In genomic region chr3:98941601-98942000, GRCm38 (mm10) we compare ENCODE assay signal across 8 mouse cellular contexts. TPM values are rescaled to one million over a fixed set of nuclear protein-coding genes. Genes with fewer than 3 reads are reported as not detected.
DNase-seq lines count a peak whose midpoint lies in the region; ATAC-seq and TF ChIP-seq lines count a peak whose summit lies in the region.

No protein-coding gene starts in this region.

- peak overlapping the region; percentile 55 for H3K4me2 ChIP-seq in lung, embryonic 14.5 days
- peak overlapping the region; percentile 69 for H3K4me2 ChIP-seq in forebrain, embryonic 16.5 days (ENCODE audit: low read length)
- peak overlapping the region; percentile 70 for H3K4me2 ChIP-seq in limb, embryonic 13.5 days (replicated peaks)
- H3K4me2 ChIP-seq in neural tube, embryonic 15.5 days = peak overlapping the region; percentile 75

- no peak for TF ChIP-seq CTCF in lung, embryonic 14.5 days (IDR thresholded peaks at IDR 0.05; ENCODE audit: low read depth)
- TF ChIP-seq CTCF in lung, adult 2 months (IDR thresholded peaks at IDR 0.05; ENCODE audit: insufficient read depth, low read length) = no peak

- H3K4me1 ChIP-seq in lung, embryonic 14.5 days (ENCODE audit: insufficient read depth) = no peaks in the 10 kb centered on the region
- no peaks in the 10 kb centered on the region for H3K4me1 ChIP-seq in lung, adult 2 months (ENCODE audit: control insufficient read depth, insufficient read depth, low read length)
- peaks cover 9% of the 10 kb centered on the region for H3K4me1 ChIP-seq in forebrain, embryonic 16.5 days (replicated peaks; ENCODE audit: control insufficient read depth, insufficient read depth, low read length)
- H3K4me1 ChIP-seq in limb, embryonic 13.5 days = peaks cover 16% of the 10 kb centered on the region
- H3K4me1 ChIP-seq in neural tube, embryonic 15.5 days = peaks cover 16% of the 10 kb centered on the region

- H3K9ac ChIP-seq in lung, embryonic 14.5 days = no peak overlapping the region
- peak overlapping the region; percentile 48 for H3K9ac ChIP-seq in forebrain, embryonic 16.5 days (replicated peaks; ENCODE audit: low read depth, low read length)
- H3K9ac ChIP-seq in limb, embryonic 13.5 days = peak overlapping the region; percentile 43; the same call in 1 of the 2 replicates
- peak overlapping the region; percentile 29 for H3K9ac ChIP-seq in neural tube, embryonic 15.5 days (replicated peaks)

- H3K36me3 ChIP-seq in lung, embryonic 14.5 days (ENCODE audit: insufficient read depth) = no peaks in the 10 kb centered on the region
- H3K36me3 ChIP-seq in forebrain, embryonic 16.5 days (ENCODE audit: control insufficient read depth, insufficient read depth) = no peaks in the 10 kb centered on the region
- H3K36me3 ChIP-seq in limb, embryonic 13.5 days = no peaks in the 10 kb centered on the region
- no peaks in the 10 kb centered on the region for H3K36me3 ChIP-seq in neural tube, embryonic 15.5 days

- no peak overlapping the region for H3K27ac ChIP-seq in lung, embryonic 14.5 days (ENCODE audit: low read depth)
- no peak overlapping the region for H3K27ac ChIP-seq in forebrain, embryonic 16.5 days (ENCODE audit: low read length)
- H3K27ac ChIP-seq in limb, embryonic 13.5 days = no peak overlapping the region
- no peak overlapping the region for H3K27ac ChIP-seq in neural tube, embryonic 15.5 days (replicated peaks)

- WGBS in lung, embryonic 14.5 days = 35% methylated on average over 10 of the region's 10 CpGs
- WGBS in lung, adult 2 months = 32% methylated on average over 10 of the region's 10 CpGs
- 42% methylated on average over 10 of the region's 10 CpGs for WGBS in forebrain, embryonic 16.5 days
- 21% methylated on average over 10 of the region's 10 CpGs for WGBS in limb, embryonic 13.5 days
- 10% methylated on average over 10 of the region's 10 CpGs for WGBS in neural tube, embryonic 15.5 days

- TF ChIP-seq POLR2A in lung, adult 2 months (IDR thresholded peaks at IDR 0.05; ENCODE audit: borderline replicate concordance, extremely low read depth, low read depth, low read length) = no peak

- ATAC-seq in lung, embryonic 14.5 days (ENCODE audit: insufficient read depth) = no peak
- ATAC-seq in forebrain, embryonic 16.5 days = peak; percentile 36
- no peak for ATAC-seq in limb, embryonic 13.5 days (ENCODE audit: low FRiP score, low read depth)
- peak; percentile 51; the same call in 1 of the 2 replicates for ATAC-seq in neural tube, embryonic 15.5 days (ENCODE audit: low FRiP score)

- DNase-seq in lung, embryonic 14.5 days = no peak
- DNase-seq in lung, adult 2 months = no peak
- DNase-seq in embryo, embryonic 9.5 days (ENCODE audit: extremely low spot score) = no peak
- DNase-seq in right cerebral cortex, adult 2 months (ENCODE audit: low spot score in 2 of 2) = no peak
- DNase-seq in thymus, postnatal 14 days = no peak

- H3K9me3 ChIP-seq in lung, embryonic 14.5 days (ENCODE audit: low read depth, low read length) = no peaks in the 10 kb centered on the region
- H3K9me3 ChIP-seq in forebrain, embryonic 16.5 days (ENCODE audit: control insufficient read depth, low read length) = no peaks in the 10 kb centered on the region
- H3K9me3 ChIP-seq in limb, embryonic 13.5 days = no peaks in the 10 kb centered on the region
- no peaks in the 10 kb centered on the region for H3K9me3 ChIP-seq in neural tube, embryonic 15.5 days (replicated peaks)

- H3K4me3 ChIP-seq in lung, embryonic 14.5 days (ENCODE audit: low read depth, low read length) = peak overlapping the region; percentile 20
- no peak overlapping the region for H3K4me3 ChIP-seq in lung, adult 2 months (replicated peaks; ENCODE audit: extremely low read depth, low read depth, low read length)
- H3K4me3 ChIP-seq in forebrain, embryonic 16.5 days (replicated peaks; ENCODE audit: low read length) = peak overlapping the region; percentile 39
- H3K4me3 ChIP-seq in limb, embryonic 13.5 days = peak overlapping the region; percentile 39
- H3K4me3 ChIP-seq in neural tube, embryonic 15.5 days (replicated peaks) = peak overlapping the region; percentile 37

- no peaks in the 10 kb centered on the region for H3K27me3 ChIP-seq in lung, embryonic 14.5 days (ENCODE audit: insufficient read depth, low read length)
- no peaks in the 10 kb centered on the region for H3K27me3 ChIP-seq in forebrain, embryonic 16.5 days (replicated peaks; ENCODE audit: control insufficient read depth, insufficient read depth, low read length)
- peaks cover 6% of the 10 kb centered on the region; the same call in 1 of the 2 replicates for H3K27me3 ChIP-seq in limb, embryonic 13.5 days
- no peaks in the 10 kb centered on the region for H3K27me3 ChIP-seq in neural tube, embryonic 15.5 days (replicated peaks)

RNA-seq across cellular contexts. Expression of gene Hao2, which starts 48.6 kb away (rescaled TPM):
- polyA plus RNA-seq in lung, embryonic 14.5 days (2014; fragmentation: Nextera tagmentation; extraction: Ambion mirVana) = 0.15 TPM in 1 of 2 replicates, not detected in the other
- polyA plus RNA-seq in lung, adult 2 months (2012; rRNA removed) = 0.65 TPM in 1 of 2 replicates, not detected in the other
- not detected in 2 replicates for polyA plus RNA-seq in forebrain, embryonic 16.5 days (2015; fragmentation: Nextera tagmentation; extraction: Ambion mirVana)
- 0.06 and 0.15 TPM in 2 replicates for polyA plus RNA-seq in limb, embryonic 13.5 days (2015; fragmentation: Nextera tagmentation; extraction: Ambion mirVana)
- polyA plus RNA-seq in neural tube, embryonic 15.5 days (2015; fragmentation: Nextera tagmentation; extraction: Ambion mirVana) = 0.09 and 1.8 TPM in 2 replicates

Comparison
In these comparisons a context has a peak if more than half of its experiments do, and no peak if none do; other contexts are left out.
1. ATAC-seq: peak in forebrain, embryonic 16.5 days (single experiment) and neural tube, embryonic 15.5 days (single experiment); none in lung, embryonic 14.5 days (single experiment) and limb, embryonic 13.5 days (single experiment).
2. Peak in every context shown above with its lines, with median percentiles within 50 percentile points of each other: H3K4me2 ChIP-seq.